Mouse (Mus musculus): ENCODE measurements around the gene C530025M09Rik. TPM values are rescaled to one million over a fixed set of nuclear protein-coding genes. Genes with fewer than 3 reads are reported as not detected.

C530025M09Rik gene
- not detected for total RNA-seq (2021)
- long read RNA-seq, experiment 1 = 0 reads
- long read RNA-seq, experiment 2 = 0 reads

- peak; percentile 65 for DNase-seq
These were observed at the start of gene C530025M09Rik for GRCm38 (mm10) chr2:149830536-149831458. C530025M09Rik (minus strand) TSS chr2:149831213.

GRCm38 (mm10) chr2:149877954-149878353, 46.9 kb upstream of the C530025M09Rik start:
- no peak for DNase-seq

GRCm38 (mm10) chr2:149873346-149873745, 42.3 kb upstream of the C530025M09Rik start:
- no peak for DNase-seq

- DNase-seq = no peak
These were observed 41.5 kb upstream of the C530025M09Rik start for GRCm38 (mm10) chr2:149872496-149872895.

DNA sequence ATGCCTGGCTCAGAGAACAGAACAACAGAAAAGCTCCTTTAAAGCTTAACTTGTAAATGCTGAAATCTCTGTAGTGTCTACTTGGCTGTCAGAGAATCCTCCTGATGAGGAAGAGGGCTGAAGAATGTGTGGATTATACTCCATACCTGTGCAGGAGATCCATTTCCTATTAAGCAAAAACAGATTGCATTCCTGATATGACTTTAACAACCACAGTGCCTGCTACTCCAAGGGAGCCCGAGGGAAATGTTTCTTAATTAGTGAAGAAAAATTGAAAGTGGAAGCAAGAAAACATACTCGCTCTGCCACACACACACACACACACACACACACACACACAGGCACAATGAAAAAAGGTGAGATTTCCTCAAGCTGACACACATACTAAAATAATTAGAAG, 39.5 kb upstream of the C530025M09Rik start:
- no peak for DNase-seq

DNA sequence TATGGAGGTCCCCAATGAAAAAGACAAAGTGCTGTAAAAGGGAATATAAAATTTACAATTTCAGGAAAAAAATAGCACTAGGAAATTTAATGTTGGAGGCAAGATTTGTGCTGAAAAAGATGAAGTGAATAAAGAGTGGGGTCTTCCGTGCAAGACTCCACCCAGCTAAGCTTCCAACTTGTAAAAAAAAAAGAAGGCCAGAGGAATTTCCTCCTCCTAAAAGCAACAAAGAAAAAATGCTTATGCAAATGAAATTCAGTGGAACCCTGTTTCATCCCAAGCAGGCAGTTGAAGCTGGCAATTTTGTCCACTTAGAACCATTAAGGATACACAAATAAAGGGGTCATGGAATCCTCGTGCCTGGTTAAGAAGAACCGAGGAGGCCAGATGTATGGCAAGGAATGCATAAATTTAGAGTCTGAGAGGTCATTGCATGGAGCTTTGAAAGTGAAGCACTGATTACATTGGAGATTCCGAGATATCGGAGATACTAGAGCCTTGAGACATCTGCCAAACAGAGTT, 35.0 kb upstream of the C530025M09Rik start:
- DNase-seq = no peak

DNA sequence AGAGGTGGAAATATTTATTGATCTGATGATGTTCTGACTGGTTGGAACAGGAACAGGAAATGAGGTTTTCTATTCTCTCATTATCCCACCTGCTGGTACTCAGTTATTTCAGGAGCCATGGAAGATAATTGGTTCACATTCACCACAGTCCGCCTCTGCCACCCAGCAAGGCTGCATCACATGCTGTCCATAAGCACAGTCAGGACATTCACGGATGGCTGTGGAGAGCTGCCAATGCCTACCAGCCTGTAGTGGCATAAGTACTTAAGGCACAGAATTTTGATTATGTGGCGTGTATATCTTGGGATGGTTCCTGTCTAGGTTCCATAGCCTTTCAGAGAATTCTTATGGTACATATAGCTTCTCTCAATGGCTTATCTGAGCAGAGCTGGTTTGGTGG, 30.0 kb upstream of the C530025M09Rik start:
- no peak for DNase-seq

DNA sequence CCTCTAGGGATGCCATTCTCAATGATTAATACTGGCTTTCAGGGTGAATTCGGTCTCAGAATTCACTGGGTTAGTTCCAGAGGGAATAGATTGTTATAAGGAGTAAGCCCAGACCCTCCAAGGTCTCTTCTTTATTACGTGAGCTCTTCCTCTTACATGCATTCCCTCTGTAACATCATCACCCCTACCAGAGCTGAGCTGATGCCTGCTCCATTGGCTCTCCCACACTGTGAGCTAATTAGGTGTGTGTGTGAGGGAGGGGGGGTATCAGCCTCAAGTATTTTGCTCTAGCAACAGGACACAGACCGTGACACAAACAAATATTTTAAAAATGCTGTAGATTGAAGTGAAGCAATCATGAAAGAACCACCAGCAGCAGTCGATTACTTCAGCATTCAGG, 17.8 kb upstream of the C530025M09Rik start:
- DNase-seq = no peak

DNA sequence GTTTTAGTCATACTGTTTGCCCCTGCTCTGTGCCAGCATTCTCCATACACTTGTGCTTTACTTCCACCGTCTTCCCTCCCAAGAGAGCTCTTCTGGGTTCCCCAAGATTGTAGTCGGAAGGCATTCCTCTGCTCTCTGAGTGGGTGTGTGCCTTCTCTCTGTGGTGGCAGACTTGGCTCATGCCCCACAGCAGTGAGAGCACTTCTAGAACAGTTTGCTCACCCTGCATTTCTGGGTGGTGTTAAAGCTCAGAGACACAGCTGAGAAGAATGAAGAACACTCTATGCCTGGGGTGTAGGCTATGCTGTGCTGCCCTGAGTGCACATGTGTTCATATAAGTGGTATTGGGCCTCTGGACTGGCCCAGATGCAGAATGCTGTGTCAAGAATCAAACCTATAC, 13.6 kb upstream of the C530025M09Rik start:
- DNase-seq = no peak

GRCm38 (mm10) chr2:149839666-149840065, 8.7 kb upstream of the C530025M09Rik start:
- DNase-seq = peak; percentile 43

- DNase-seq = no peak
These were observed 5.6 kb upstream of the C530025M09Rik start for GRCm38 (mm10) chr2:149836471-149837135.

GRCm38 (mm10) chr2:149835091-149835490, 4.1 kb upstream of the C530025M09Rik start:
- no peak for DNase-seq

- no peak for DNase-seq
These were observed 1.3 kb upstream of the C530025M09Rik start for GRCm38 (mm10) chr2:149832301-149832700.

DNA sequence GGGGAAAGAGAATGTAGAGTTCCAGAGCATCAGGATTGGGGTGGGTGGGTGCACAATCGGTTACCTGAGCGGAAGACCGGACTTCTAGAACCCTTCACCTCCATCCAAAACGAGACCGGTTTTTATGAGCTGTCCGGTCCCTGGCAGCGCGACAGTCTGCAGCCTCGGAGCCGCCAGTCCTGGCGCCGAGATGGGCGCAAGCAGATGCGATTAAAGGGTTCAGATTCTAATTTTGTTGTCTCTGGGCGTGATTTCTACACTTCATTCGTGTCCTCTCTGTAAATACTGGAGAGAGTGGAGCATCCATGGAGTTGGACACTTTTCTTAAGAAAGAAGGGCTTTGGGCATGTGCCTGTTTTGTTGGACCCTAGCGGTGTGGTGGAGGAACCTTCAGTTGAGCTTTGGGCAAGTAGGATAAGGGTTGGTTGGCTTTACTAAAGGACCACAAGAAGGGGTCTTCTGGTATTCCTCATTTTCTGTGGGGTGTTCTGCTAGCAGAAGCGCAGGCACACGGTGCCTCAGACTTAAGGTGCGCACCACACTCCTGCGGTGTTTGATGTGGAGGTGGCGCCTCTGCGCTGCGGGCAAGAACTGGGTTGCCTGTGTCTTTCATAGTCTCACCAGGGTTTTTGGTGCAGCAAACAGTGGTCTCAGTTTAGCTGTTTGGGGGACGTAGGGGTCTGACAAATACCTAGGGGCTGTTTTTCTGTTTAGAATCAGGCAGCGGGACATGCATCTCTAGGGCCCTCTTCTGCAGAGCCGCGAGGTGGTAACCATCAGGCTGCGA, 639 bp upstream of the C530025M09Rik start:
- peak; percentile 20 for DNase-seq

DNA sequence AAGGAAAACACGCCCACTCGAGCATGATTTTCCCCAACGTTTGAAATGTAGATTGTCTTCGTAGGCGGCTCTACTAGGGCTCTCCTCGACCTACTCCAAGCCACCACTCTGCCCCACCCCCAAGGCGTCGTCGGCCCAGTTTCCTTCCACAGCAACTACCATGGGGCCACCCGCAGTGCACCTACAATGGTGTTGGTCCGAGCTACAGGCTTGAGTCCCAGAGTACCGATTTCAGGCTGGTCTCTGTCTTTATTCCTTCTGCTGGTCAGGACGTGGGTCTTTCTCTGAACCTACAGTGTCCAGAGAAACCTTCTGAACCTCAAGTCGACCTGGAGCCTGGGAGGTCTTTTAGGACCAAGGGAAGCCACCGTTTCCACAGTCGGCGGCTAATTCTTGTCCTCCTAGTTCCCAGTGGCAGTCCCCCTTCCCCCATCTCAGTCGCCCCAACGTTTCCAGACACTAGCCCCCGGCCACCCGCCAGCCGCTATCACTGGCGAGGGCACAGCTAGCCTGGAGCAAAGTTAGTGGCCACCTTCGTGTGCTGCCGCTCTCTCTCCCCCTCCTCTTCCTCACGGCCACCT, 968 bp downstream of the C530025M09Rik start:
- DNase-seq = peak; percentile 23

GRCm38 (mm10) chr2:149828911-149829310, 2.1 kb downstream of the C530025M09Rik start, which contains the start of gene Syndig1:
Syndig1 (plus strand) TSS chr2:149829211.
- DNase-seq = no peak

DNA sequence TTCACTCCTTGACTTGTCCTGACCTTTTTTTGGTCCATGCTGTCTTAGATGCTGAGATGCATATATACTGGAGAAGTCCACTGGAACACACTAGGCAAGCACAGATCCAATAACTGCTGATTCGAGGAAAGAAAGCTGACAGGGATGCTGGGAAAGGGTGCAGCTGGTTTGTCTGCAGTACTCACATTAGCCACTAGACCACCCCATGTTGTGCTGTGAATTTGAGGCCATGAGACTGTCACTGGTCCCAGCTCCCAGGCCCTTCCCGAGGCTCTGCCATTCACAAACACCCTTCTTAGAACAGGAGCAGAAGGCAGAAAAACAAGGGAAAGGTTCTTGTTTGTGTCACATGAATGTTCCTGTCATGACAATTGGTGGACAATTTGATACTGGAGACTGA, 10.8 kb downstream of the C530025M09Rik start:
- DNase-seq = no peak

DNA sequence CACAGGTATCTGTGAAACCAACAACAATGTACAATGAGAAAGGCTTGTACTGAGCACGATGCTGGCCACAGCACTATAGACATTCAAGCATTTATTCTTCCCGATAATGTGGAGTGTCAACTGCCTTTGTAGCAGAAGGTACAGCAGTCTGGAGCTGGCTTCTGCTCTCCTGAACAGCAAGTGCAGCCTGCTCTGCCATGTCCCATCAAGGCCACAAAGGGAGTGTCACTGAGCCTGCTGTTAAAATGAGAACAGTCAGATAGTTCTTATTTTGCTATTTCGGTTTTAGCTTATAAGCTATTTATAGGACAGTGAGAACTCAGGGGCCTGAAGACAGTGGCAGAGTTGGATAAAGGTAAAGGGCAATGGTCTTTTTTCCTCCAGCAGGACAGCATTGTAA, 11.3 kb downstream of the C530025M09Rik start:
- DNase-seq = no peak

- DNase-seq = no peak
These were observed 12.6 kb downstream of the C530025M09Rik start for GRCm38 (mm10) chr2:149818395-149818794.

- peak; percentile 32 for DNase-seq
These were observed 18.1 kb downstream of the C530025M09Rik start for GRCm38 (mm10) chr2:149812899-149813298.

GRCm38 (mm10) chr2:149805256-149805655, 25.8 kb downstream of the C530025M09Rik start:
- DNase-seq = no peak

All from adrenal gland, postnatal 10 days (tissue).